Mouse (Mus musculus) liver, postnatal 0 days (tissue): ENCODE measurements around the gene Rrn3.

ENCODE experiments used
- CTCF ChIP-seq: sonication (generic); IDR thresholded peaks from 2 replicates; pipeline ENCODE4 v1.5.1; 2016; ENCODE audit warnings: antibody characterized with exemption, low read depth
- EP300 ChIP-seq: IDR thresholded peaks from 2 replicates; pipeline ENCODE4 v1.6.1; 2016; ENCODE audit warnings: antibody characterized with exemption, low read depth, mild to moderate bottlenecking

GRCm38 (mm10) chr16:13753986-13754385 lies 26.5 kb upstream of the Rrn3 start:
- no peak for TF ChIP-seq EP300
- no peak for TF ChIP-seq CTCF
